Mouse (Mus musculus): ENCODE results near the gene Magi2. TPM values are rescaled to one million over a fixed set of nuclear protein-coding genes. Genes with fewer than 3 reads are reported as not detected.

Magi2 gene
- polyA plus RNA-seq, 1 experiment from 2014 or later = 3.3 TPM

- no peaks in the 10 kb centered on the region for H3K27me3 ChIP-seq (ENCODE audit: low read depth, poor library complexity, severe bottlenecking)
- H3K27ac ChIP-seq = no peak overlapping the region
- no peaks in the 10 kb centered on the region for H3K4me1 ChIP-seq
- 88% methylated on average over 7 of the region's 7 CpGs for WGBS
- no peaks in the 10 kb centered on the region for H3K9me3 ChIP-seq (replicated peaks)
- no peak overlapping the region for H3K4me3 ChIP-seq
- H3K36me3 ChIP-seq = no peaks in the 10 kb centered on the region
- no peak for DNase-seq (ENCODE audit: low spot score)
Measured at GRCm38 (mm10) chr5:20642196-20642595, 1415.4 kb downstream of the Magi2 start.

- WGBS = 83% methylated on average over 1 of the region's 1 CpGs
- no peaks in the 10 kb centered on the region for H3K27me3 ChIP-seq (ENCODE audit: low read depth, poor library complexity, severe bottlenecking)
- H3K4me1 ChIP-seq = no peaks in the 10 kb centered on the region
- no peaks in the 10 kb centered on the region for H3K36me3 ChIP-seq
- no peaks in the 10 kb centered on the region for H3K9me3 ChIP-seq (replicated peaks)
- DNase-seq (ENCODE audit: low spot score) = no peak
- H3K4me3 ChIP-seq = no peak overlapping the region
- H3K27ac ChIP-seq = no peak overlapping the region
Measured at GRCm38 (mm10) chr5:20643741-20644140, 1416.9 kb downstream of the Magi2 start.

- Histone ChIP-seq H3K9me3 (replicated peaks) (no peaks in the 10 kb centered on the region), H3K4me3 (no peak overlapping the region), H3K27ac (no peak overlapping the region), H3K27me3 (ENCODE audit: low read depth, poor library complexity, severe bottlenecking) (no peaks in the 10 kb centered on the region), H3K36me3 (no peaks in the 10 kb centered on the region), H3K4me1 (no peaks in the 10 kb centered on the region)
- WGBS = 86% methylated on average over 3 of the region's 3 CpGs
- DNase-seq (ENCODE audit: low spot score) = no peak
Measured at GRCm38 (mm10) chr5:20646947-20647346, 1420.1 kb downstream of the Magi2 start.

- H3K27ac ChIP-seq = no peak overlapping the region
- H3K9me3 ChIP-seq (replicated peaks) = no peaks in the 10 kb centered on the region
- H3K36me3 ChIP-seq = no peaks in the 10 kb centered on the region
- H3K4me3 ChIP-seq = no peak overlapping the region
- 84% methylated on average over 11 of the region's 11 CpGs for WGBS
- DNase-seq (ENCODE audit: low spot score) = no peak
- no peaks in the 10 kb centered on the region for H3K27me3 ChIP-seq (ENCODE audit: low read depth, poor library complexity, severe bottlenecking)
- H3K4me1 ChIP-seq = peaks cover 9% of the 10 kb centered on the region
Measured at GRCm38 (mm10) chr5:20653425-20654185, 1426.8 kb downstream of the Magi2 start.

GRCm38 (mm10) chr5:20654766-20655472 is 1428.1 kb downstream of the Magi2 start:
- no peak overlapping the region for H3K4me3 ChIP-seq
- 68% methylated on average over 10 of the region's 10 CpGs for WGBS

DNA sequence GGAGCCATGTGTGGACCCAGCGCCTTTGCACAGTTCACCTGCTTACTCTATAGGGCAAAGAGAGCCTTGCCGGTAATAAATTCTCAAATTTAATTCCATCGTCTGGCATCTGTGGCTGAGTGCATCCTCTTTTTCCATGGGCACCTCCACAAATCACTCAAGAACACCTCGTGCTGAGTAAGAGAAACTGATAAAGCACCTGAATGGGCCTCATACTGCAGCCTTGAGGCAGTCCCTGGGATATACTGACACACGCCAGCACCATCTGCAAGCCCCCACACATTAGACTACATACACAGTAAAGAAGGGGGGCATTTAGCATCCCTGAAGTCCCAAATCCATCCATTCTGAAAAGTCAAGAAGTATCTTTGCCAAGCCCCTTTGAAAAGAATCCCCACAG is 1430.2 kb downstream of the Magi2 start:
- Histone ChIP-seq H3K36me3 (no peaks in the 10 kb centered on the region), H3K4me3 (no peak overlapping the region), H3K4me1 (peaks cover 13% of the 10 kb centered on the region), H3K27ac (no peak overlapping the region), H3K9me3 (replicated peaks) (no peaks in the 10 kb centered on the region), H3K27me3 (ENCODE audit: low read depth, poor library complexity, severe bottlenecking) (no peaks in the 10 kb centered on the region)
- no peak for DNase-seq (ENCODE audit: low spot score)
- 86% methylated on average over 5 of the region's 5 CpGs for WGBS

More at GRCm38 (mm10) chr5:20654766-20655472, 1428.1 kb downstream of the Magi2 start:
- Histone ChIP-seq H3K36me3 (no peaks in the 10 kb centered on the region), H3K27ac (no peak overlapping the region), H3K27me3 (ENCODE audit: low read depth, poor library complexity, severe bottlenecking) (no peaks in the 10 kb centered on the region), H3K9me3 (replicated peaks) (no peaks in the 10 kb centered on the region), H3K4me1 (peaks cover 13% of the 10 kb centered on the region)
- DNase-seq (ENCODE audit: low spot score) = no peak

DNA sequence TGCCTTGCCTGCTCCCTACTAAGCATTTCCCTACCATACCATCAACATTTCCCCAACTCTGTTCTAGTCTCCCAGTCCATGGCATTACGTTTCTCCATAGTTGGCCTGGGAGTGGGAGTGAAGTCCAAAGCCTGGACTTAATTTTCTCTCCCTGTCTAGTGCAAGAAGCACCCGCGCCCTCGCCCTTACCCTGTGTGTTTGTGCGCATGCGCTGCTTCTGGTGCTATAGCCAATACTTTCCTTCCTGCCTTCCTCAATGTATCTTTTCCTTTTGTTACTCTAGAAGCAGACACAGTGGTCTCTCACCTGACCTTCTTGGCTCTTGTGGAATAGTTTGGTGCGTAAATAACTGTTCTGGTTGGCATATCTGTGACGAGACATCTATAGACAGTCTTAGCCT is 1440.8 kb downstream of the Magi2 start:
- Histone ChIP-seq H3K36me3 (no peaks in the 10 kb centered on the region), H3K9me3 (replicated peaks) (no peaks in the 10 kb centered on the region), H3K4me1 (no peaks in the 10 kb centered on the region), H3K4me3 (no peak overlapping the region), H3K27me3 (ENCODE audit: low read depth, poor library complexity, severe bottlenecking) (no peaks in the 10 kb centered on the region), H3K27ac (no peak overlapping the region)
- WGBS = 91% methylated on average over 8 of the region's 8 CpGs
- DNase-seq (ENCODE audit: low spot score) = no peak

DNA sequence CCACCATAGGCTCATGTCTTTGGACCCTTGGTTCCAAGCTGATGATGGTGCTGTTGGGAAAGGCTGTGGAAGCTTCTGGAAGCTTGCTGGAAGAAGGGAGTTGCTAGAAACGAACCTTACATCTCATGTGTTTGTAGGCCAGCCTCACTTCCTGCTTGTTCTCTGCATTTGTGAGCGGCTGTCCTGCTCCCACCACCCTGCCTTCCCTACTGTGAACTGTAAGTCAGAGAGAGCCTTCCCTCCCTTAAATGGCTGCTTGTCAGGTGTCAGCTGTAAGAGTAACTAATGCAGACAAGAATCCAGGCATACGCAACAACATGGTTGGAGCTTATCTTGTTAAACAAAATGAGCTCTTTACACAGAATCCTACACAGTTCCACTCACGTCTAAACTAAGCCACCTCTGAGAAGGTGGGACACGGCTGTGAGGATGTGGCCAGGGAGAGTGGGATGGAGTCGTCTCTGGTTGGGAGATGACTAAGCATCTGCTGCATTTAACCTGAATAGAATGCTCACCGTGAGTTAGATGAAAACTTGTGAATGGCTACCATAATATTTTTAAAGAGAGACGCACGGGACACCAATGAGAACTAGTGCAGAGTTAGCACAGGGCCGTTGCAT is 1442.0 kb downstream of the Magi2 start:
- H3K4me3 ChIP-seq = no peak overlapping the region
- H3K27ac ChIP-seq = no peak overlapping the region
- H3K36me3 ChIP-seq = no peaks in the 10 kb centered on the region
- WGBS = 89% methylated on average over 10 of the region's 10 CpGs
- H3K27me3 ChIP-seq (ENCODE audit: low read depth, poor library complexity, severe bottlenecking) = no peaks in the 10 kb centered on the region
- H3K9me3 ChIP-seq (replicated peaks) = no peaks in the 10 kb centered on the region
- H3K4me1 ChIP-seq = no peaks in the 10 kb centered on the region
- no peak for DNase-seq (ENCODE audit: low spot score)

DNA sequence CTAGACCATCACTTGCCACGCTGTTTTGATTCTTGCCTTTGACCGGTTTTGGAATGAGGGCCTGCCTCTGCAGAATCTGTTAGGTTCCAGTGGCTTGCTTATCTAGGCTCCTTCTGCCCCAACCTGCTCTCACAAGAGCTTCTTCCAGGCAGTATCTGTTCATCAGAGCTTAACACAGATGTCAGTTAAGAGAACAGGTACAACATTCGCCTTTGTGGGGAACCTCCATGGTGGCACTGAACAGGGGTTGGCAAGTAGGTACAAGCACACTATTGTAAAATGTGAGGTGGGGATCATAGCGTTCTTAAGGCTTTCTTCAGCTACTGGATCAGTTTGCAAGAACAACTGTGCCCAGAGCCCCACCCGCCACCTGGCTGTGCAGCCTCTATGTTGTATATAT is 1442.6 kb downstream of the Magi2 start:
- no peak overlapping the region for H3K27ac ChIP-seq
- 77% methylated on average over 5 of the region's 5 CpGs for WGBS
- no peaks in the 10 kb centered on the region for H3K36me3 ChIP-seq
- no peak for DNase-seq (ENCODE audit: low spot score)
- no peaks in the 10 kb centered on the region for H3K9me3 ChIP-seq (replicated peaks)
- peaks cover 5% of the 10 kb centered on the region; the same call in 1 of the 2 replicates for H3K4me1 ChIP-seq
- H3K4me3 ChIP-seq = no peak overlapping the region
- H3K27me3 ChIP-seq (ENCODE audit: low read depth, poor library complexity, severe bottlenecking) = no peaks in the 10 kb centered on the region

- Histone ChIP-seq H3K27ac (no peak overlapping the region), H3K36me3 (no peaks in the 10 kb centered on the region), H3K9me3 (replicated peaks) (no peaks in the 10 kb centered on the region), H3K4me1 (peaks cover 25% of the 10 kb centered on the region), H3K4me3 (no peak overlapping the region), H3K27me3 (ENCODE audit: low read depth, poor library complexity, severe bottlenecking) (no peaks in the 10 kb centered on the region)
- WGBS = 32% methylated on average over 1 of the region's 1 CpGs
- DNase-seq (ENCODE audit: low spot score) = no peak
Measured at GRCm38 (mm10) chr5:20671826-20672225, 1445.0 kb downstream of the Magi2 start.

DNA sequence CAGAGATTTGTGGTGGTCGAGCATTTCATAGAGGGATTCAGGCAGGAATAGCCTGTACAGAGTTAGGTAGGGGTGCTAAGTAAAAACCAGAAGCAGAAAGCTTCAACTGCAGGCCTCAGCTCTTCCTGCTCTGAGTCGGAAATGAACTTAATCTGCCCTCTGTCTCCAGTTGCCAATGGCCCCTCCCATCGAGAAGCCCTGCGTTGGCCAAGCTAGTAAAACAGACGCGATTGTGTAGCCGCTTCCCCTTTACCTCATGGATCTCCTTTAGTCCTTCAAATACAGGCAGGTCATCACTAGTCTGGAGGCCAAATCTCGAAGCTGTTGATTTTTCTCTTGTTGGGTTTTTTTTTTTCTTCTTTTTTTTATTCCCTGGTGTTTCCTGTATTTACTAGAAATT is 1447.7 kb downstream of the Magi2 start:
- H3K27ac ChIP-seq = no peak overlapping the region
- peaks cover 40% of the 10 kb centered on the region for H3K4me1 ChIP-seq
- DNase-seq (ENCODE audit: low spot score) = no peak
- no peaks in the 10 kb centered on the region for H3K27me3 ChIP-seq (ENCODE audit: low read depth, poor library complexity, severe bottlenecking)
- 68% methylated on average over 8 of the region's 8 CpGs for WGBS
- H3K4me3 ChIP-seq = no peak overlapping the region
- no peaks in the 10 kb centered on the region for H3K9me3 ChIP-seq (replicated peaks)
- no peaks in the 10 kb centered on the region for H3K36me3 ChIP-seq

DNA sequence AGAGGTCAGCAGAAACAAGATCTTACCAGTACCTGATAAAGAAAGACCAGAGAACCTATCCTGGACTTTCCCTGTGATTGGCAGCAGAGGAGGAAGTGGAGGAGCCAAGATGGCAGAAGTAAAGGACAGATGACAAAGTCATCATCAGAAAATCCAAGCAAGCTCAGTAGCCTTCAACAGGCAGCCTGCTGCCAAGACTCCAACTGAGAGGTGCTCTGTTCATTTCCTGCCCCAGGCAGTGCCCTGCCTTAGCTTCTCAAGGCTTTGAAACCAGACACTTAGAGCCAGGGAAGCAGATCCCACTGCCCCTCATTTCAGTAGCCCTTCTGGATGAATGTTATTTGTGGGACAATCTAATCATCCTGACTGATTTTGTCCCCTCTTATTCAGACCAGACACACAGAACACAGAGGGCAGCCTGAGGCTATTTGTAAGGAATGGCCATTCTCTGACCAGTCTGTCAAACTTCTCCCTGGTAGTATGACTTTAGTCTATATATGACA is 1448.4 kb downstream of the Magi2 start:
- no peaks in the 10 kb centered on the region for H3K9me3 ChIP-seq (replicated peaks)
- peaks cover 40% of the 10 kb centered on the region for H3K4me1 ChIP-seq
- no peak for DNase-seq (ENCODE audit: low spot score)
- H3K36me3 ChIP-seq = no peaks in the 10 kb centered on the region
- H3K27me3 ChIP-seq (ENCODE audit: low read depth, poor library complexity, severe bottlenecking) = no peaks in the 10 kb centered on the region
- H3K4me3 ChIP-seq = no peak overlapping the region
- H3K27ac ChIP-seq = peak overlapping the region; percentile 19; the same call in 1 of the 2 replicates
